Mouse (Mus musculus) thymus, adult 2 months (tissue): Measurements from ENCODE around the gene Vgll1. TPM values are rescaled to one million over a fixed set of nuclear protein-coding genes. Genes with fewer than 3 reads are reported as not detected.
A peak's percentile ranks its signal among the peaks of the same experiment; 100 is the strongest.

Experiments
- DNase-seq: peaks from one replicate; pipeline ENCODE4 v3.0.0; 2021
- H3K27ac ChIP-seq: fragments of 200-500 bp; 2 replicates; pipeline ENCODE4 v1.5.1; 2012; ENCODE audit warnings: low read length, control low read depth; ENCODE audit not compliant: control insufficient read depth, insufficient read depth
- H3K27me3 ChIP-seq: fragments of 200-500 bp; 2 replicates; pipeline ENCODE4 v1.6.1; 2012; ENCODE audit warnings: mild to moderate bottlenecking, low read length, moderate library complexity, mixed read lengths; ENCODE audit not compliant: control insufficient read depth, insufficient read depth
- H3K36me3 ChIP-seq: fragments of 200-500 bp; 2 replicates; pipeline ENCODE4 v1.6.1; 2012; ENCODE audit warnings: mild to moderate bottlenecking, low read length, moderate library complexity; ENCODE audit not compliant: control insufficient read depth, insufficient read depth
- H3K4me1 ChIP-seq: fragments of 200-500 bp; replicated peaks from 2 replicates; pipeline ENCODE4 v1.6.1; 2012; ENCODE audit warnings: low read length; ENCODE audit not compliant: control insufficient read depth, insufficient read depth
- H3K4me3 ChIP-seq: fragments of 200-500 bp; 2 replicates; pipeline ENCODE4 v1.5.1; 2012; ENCODE audit warnings: mild to moderate bottlenecking, low read length, control low read depth, moderate library complexity; ENCODE audit not compliant: control insufficient read depth, insufficient read depth
- CTCF ChIP-seq: fragments of 200-500 bp; IDR thresholded peaks from 2 replicates; pipeline ENCODE4 v1.5.1; 2012; ENCODE audit warnings: mild to moderate bottlenecking, control low read depth, low read length, moderate library complexity, borderline replicate concordance; ENCODE audit not compliant: control insufficient read depth, poor library complexity, insufficient read depth; ENCODE audit errors: extremely low read depth
- POLR2A ChIP-seq: fragments of 200-500 bp; IDR thresholded peaks from 2 replicates; pipeline ENCODE4 v1.6.1; 2012; ENCODE audit warnings: mild to moderate bottlenecking, low read length, control low read depth, moderate library complexity; ENCODE audit not compliant: control insufficient read depth, poor library complexity, insufficient read depth; ENCODE audit errors: extremely low read depth
- WGBS: fragments of 180-500 bp; shearing (Covaris S2); methylation state at CpG from one replicate; pipeline ENCODE4 v1.1.7; 2018; 5-methylcytosine and 5-hydroxymethylcytosine counted together
- polyA plus RNA-seq: library from polyadenylated mRNA; depleted of rRNA; stranded (reverse); fragments of >200 nt; gene quantifications from 2 replicates; pipeline ENCODE4 v1.2.3, GENCODE M21; 2012; rRNA removed

Vgll1 gene
- polyA plus RNA-seq: not detected in 2 replicates

DNA sequence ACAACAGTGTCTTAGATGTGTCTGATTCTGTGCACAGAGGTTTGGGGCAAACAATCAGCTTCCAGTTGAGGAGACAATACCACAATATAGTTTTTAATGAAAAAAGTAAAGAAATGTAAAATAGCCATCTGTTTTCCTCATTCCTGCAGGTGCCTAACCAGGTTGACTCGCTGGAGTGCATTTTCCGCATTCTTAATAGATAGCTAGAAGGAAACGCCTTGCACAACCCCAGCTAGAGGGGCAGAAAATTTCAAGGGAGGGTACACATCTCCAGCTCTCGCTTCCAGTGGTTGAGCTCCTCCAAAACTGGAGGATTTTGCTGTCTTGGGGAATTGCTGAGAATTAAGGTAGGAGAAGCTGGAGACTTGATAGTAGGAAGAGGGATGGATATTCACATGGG, at the start of gene Vgll1:
TSS of gene Vgll1 (plus strand) at position 301 of the 400 bp plus-strand sequence.
- Histone ChIP-seq H3K4me3 (no peak within 1 kb of the TSS), H3K36me3 (no peaks in the 10 kb centered on the region), H3K27ac (no peak within 1 kb of the TSS), H3K27me3 (no peaks in the 10 kb centered on the region), H3K4me1 (no peaks in the 10 kb centered on the region)
- no peak for DNase-seq
- WGBS: 96% methylated on average over 4 of the region's 4 CpGs
- no peak for TF ChIP-seq CTCF
- no peak for TF ChIP-seq POLR2A

GRCm38 (mm10) chrX:57042774-57043173, 45.1 kb upstream of the Vgll1 start, which contains the start of gene Brs3:
Gene Brs3 (plus strand): TSS chrX:57043074.
- H3K27ac ChIP-seq: no peak within 1 kb of the TSS

DNA sequence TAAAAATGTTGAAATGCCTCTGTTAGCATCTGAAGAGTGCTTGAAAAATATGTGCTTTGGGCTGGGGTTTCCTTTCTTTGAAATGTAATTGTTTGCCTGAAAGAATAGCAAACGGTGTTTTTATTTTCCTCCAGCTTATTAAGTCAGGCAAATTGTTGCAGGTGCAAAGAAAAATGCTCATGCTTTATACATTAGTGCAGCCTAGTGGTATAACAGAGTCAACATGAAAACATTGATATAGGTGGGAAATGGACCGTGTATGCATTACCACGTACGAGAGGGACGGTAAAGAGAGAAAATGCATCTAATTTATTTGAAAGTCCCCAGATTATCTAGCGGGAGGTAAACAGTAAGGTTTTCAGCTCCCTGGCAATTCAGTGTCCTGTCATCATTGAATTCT, 44.0 kb upstream of the Vgll1 start:
- H3K27ac ChIP-seq: no peak overlapping the region
- no peaks in the 10 kb centered on the region for H3K4me1 ChIP-seq
- no peaks in the 10 kb centered on the region for H3K36me3 ChIP-seq
- DNase-seq: no peak
- TF ChIP-seq POLR2A (no peak), CTCF (no peak)
- H3K4me3 ChIP-seq: no peak overlapping the region
- WGBS: 75% methylated on average over 6 of the region's 6 CpGs
- no peaks in the 10 kb centered on the region for H3K27me3 ChIP-seq

More at GRCm38 (mm10) chrX:57042774-57043173, 45.1 kb upstream of the Vgll1 start, which contains the start of gene Brs3:
- no peaks in the 10 kb centered on the region for H3K36me3 ChIP-seq
- no peak for TF ChIP-seq POLR2A
- no peak for TF ChIP-seq CTCF
- H3K4me3 ChIP-seq: no peak within 1 kb of the TSS
- DNase-seq: no peak
- WGBS: 78% methylated on average over 5 of the region's 5 CpGs
- no peaks in the 10 kb centered on the region for H3K4me1 ChIP-seq
- H3K27me3 ChIP-seq: no peaks in the 10 kb centered on the region

DNA sequence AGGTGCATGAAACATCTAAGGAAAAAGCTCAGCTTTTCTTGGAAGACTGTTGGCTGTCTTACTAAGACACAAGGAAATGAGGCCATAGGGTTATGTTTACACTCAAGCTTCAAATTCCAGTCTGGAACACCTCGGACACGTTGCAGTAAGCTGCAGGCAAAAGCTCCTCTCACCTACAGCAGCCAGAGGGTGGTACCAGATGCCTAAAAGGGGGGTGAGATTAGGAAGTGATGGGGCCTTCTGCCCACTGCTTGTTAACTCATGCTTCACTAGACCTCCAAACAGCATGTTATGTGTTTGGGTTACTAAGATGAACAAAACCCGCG, 35.1 kb upstream of the Vgll1 start:
- H3K4me3 ChIP-seq: peak overlapping the region; percentile 87
- no peak overlapping the region for H3K27ac ChIP-seq
- H3K36me3 ChIP-seq: no peaks in the 10 kb centered on the region; the same call in 1 of the 2 replicates
- TF ChIP-seq POLR2A: no peak
- peaks cover 3% of the 10 kb centered on the region; the same call in 1 of the 2 replicates for H3K4me1 ChIP-seq
- WGBS: 2% methylated on average over 4 of the region's 4 CpGs
- H3K27me3 ChIP-seq: no peaks in the 10 kb centered on the region
- DNase-seq: no peak

DNA sequence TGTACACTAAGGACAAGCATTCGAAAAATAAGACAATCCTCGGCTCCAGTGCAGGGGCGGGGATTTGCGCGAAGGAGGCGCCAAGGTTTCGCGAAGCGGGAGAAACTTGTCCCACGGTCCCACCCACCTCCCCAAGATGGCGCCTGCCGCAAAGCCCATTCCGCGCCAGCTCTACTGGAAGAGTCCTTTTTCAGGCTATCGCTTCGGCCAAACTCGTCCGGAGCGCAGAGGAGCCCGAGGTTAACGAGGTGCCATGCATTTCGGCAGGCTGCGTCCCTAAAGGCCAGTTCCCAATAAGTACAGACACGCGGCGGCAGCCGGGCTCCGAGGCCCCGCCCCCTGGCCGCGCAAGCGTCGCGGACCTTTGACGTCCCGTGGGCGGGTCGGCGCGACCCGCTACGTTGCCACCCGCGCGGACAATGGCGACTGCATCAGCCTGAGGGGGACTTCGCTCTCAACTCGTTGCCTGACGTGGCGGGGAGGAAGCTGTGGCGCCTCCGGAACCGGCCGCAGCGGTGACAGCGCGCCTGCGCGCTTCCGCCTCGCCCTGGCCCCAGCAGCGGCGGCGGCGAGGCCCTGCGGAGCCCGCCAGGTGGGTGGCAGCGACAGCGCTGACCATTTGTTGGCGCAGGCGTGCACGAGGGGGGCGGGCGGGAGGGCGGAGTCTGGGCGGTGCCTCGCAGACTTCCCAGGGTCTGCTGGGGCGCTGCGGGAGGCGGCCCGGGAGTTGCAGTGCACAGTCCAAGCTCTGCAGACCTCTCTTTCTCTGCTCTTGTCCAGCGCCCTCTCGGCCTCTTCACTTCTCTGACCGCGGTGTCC, 34.5 kb upstream of the Vgll1 start, which contains the start of gene Htatsf1:
TSS of gene Htatsf1 (plus strand) at position 410 of the 819 bp plus-strand sequence.
- WGBS: under 1% methylated on average over 78 of the region's 85 CpGs
- H3K27ac ChIP-seq: peak within 1 kb of the TSS; percentile 40
- no peaks in the 10 kb centered on the region for H3K27me3 ChIP-seq
- no peak for TF ChIP-seq POLR2A
- TF ChIP-seq CTCF: no peak
- peak within 1 kb of the TSS; percentile 87 for H3K4me3 ChIP-seq
- DNase-seq: peak; percentile 70
- peaks cover 3% of the 10 kb centered on the region; the same call in 1 of the 2 replicates for H3K4me1 ChIP-seq
- no peaks in the 10 kb centered on the region; the same call in 1 of the 2 replicates for H3K36me3 ChIP-seq

DNA sequence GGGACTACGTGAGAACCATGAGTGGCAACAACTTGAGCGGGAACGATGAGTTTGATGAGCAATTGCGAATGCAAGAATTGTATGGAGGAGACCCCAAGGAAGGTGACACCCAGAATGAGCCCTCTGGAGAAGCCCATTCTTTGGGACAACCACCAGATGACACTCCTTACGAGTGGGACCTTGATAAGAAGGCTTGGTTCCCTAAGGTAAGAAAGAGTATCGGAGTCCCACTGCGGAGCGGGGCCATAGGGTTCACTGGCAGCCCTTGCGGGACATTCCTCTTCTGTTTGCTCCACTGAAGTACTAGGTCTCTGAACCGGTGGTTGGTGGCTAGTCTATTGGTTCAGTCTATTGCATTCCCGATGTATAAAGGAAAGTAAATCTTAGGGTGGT, 33.9 kb upstream of the Vgll1 start:
- no peaks in the 10 kb centered on the region for H3K27me3 ChIP-seq
- H3K4me3 ChIP-seq: peak overlapping the region; percentile 87
- DNase-seq: no peak
- H3K4me1 ChIP-seq: peaks cover 3% of the 10 kb centered on the region; the same call in 1 of the 2 replicates
- H3K36me3 ChIP-seq: no peaks in the 10 kb centered on the region; the same call in 1 of the 2 replicates
- TF ChIP-seq CTCF (no peak), POLR2A (no peak)
- peak overlapping the region; percentile 21; the same call in 1 of the 2 replicates for H3K27ac ChIP-seq
- 8% methylated on average over 11 of the region's 11 CpGs for WGBS

- 80% methylated on average over 5 of the region's 5 CpGs for WGBS
- no peaks in the 10 kb centered on the region for H3K36me3 ChIP-seq
- no peak for TF ChIP-seq POLR2A
- TF ChIP-seq CTCF: no peak
- no peaks in the 10 kb centered on the region for H3K27me3 ChIP-seq
- H3K4me3 ChIP-seq: no peak overlapping the region
- no peaks in the 10 kb centered on the region for H3K4me1 ChIP-seq
- H3K27ac ChIP-seq: no peak overlapping the region
- no peak for DNase-seq
These were observed 6.4 kb upstream of the Vgll1 start for GRCm38 (mm10) chrX:57081496-57081895.
